Mouse (Mus musculus) hindbrain, embryonic 16.5 days (tissue): ENCODE data around the gene Brms1. TPM values are rescaled to one million over a fixed set of nuclear protein-coding genes. Genes with fewer than 3 reads are reported as not detected.
A peak's percentile ranks its signal among the peaks of the same experiment; 100 is the strongest.
"Not testable (repeated sequence)": the region's sequence is repeated elsewhere in the genome, so short reads cannot be mapped to it uniquely, and the experiment has no call there.

Experiments used
- ATAC-seq: fragments of 200-750 bp; cut with Nextera tagmentation; 2 replicates; pipeline ENCODE4 v1.8.0; 2017; ENCODE audit warnings: moderate TSS enrichment, moderate library complexity
- H3K27ac ChIP-seq: fragments of 300-500 bp; sonication (generic); 2 replicates; pipeline ENCODE4 v1.5.1; 2014; ENCODE audit warnings: low read depth, mild to moderate bottlenecking, control low read depth, low read length, moderate library complexity
- H3K27me3 ChIP-seq: fragments of 300-500 bp; sonication (generic); replicated peaks from 2 replicates; pipeline ENCODE4 v1.6.1; 2014; ENCODE audit warnings: low read length; ENCODE audit not compliant: control insufficient read depth, insufficient read depth
- H3K36me3 ChIP-seq: fragments of 300-500 bp; sonication (generic); 2 replicates; pipeline ENCODE4 v1.6.1; 2014; ENCODE audit warnings: mild to moderate bottlenecking, low read length, moderate library complexity, mixed read lengths; ENCODE audit not compliant: control insufficient read depth, insufficient read depth
- H3K4me1 ChIP-seq: fragments of 300-500 bp; sonication (generic); 2 replicates; pipeline ENCODE4 v1.6.1; 2014; ENCODE audit warnings: low read depth, low read length; ENCODE audit not compliant: control insufficient read depth, insufficient read depth
- H3K4me2 ChIP-seq: fragments of 300-500 bp; sonication (generic); 2 replicates; pipeline ENCODE4 v1.6.1; 2014; ENCODE audit warnings: mild to moderate bottlenecking, low read length, control low read depth, moderate library complexity
- H3K4me3 ChIP-seq: fragments of 300-500 bp; sonication (generic); 2 replicates; pipeline ENCODE4 v1.5.1; 2014; ENCODE audit warnings: mild to moderate bottlenecking, low read length, control low read depth, moderate library complexity
- H3K9ac ChIP-seq: fragments of 300-500 bp; sonication (generic); 2 replicates; pipeline ENCODE4 v1.6.1; 2014; ENCODE audit warnings: low read depth, mild to moderate bottlenecking, control low read depth, low read length, moderate library complexity
- H3K9me3 ChIP-seq: fragments of 300-500 bp; sonication (generic); 2 replicates; pipeline ENCODE4 v1.6.1; 2014; ENCODE audit warnings: mild to moderate bottlenecking, low read length, moderate library complexity; ENCODE audit not compliant: control insufficient read depth
- WGBS: fragments of 180-500 bp; shearing (Covaris S2); extraction: QIAGEN DNeasy Blood & Tissue Kit; methylation state at CpG from one replicate; pipeline ENCODE4 v1.1.7; 2014; 5-methylcytosine and 5-hydroxymethylcytosine counted together
- polyA plus RNA-seq: library from polyadenylated mRNA; unstranded; fragments of >200 nt; fragmentation: Nextera tagmentation; extraction: Ambion mirVana; gene quantifications from 2 replicates; pipeline ENCODE4 v1.2.1, GENCODE M21; 2015

Brms1 gene
- 25.6 and 26.6 TPM in 2 replicates for polyA plus RNA-seq

- H3K4me3 ChIP-seq: peak within 1 kb of the TSS; percentile 92
- H3K4me2 ChIP-seq: peak within 1 kb of the TSS; percentile 96
- H3K9ac ChIP-seq: peak within 1 kb of the TSS; percentile 83
- no peaks in the 10 kb centered on the region for H3K27me3 ChIP-seq
- ATAC-seq: peak; percentile 67
- peaks cover 27% of the 10 kb centered on the region for H3K4me1 ChIP-seq
- H3K9me3 ChIP-seq: no peaks in the 10 kb centered on the region
- peak within 1 kb of the TSS; percentile 67; the same call in 1 of the 2 replicates for H3K27ac ChIP-seq
- 7% methylated on average over 40 of the region's 40 CpGs for WGBS
- H3K36me3 ChIP-seq: peaks cover 5% of the 10 kb centered on the region; the same call in 1 of the 2 replicates
These were observed at the start of gene Brms1 for GRCm38 (mm10) chr19:5040862-5041523. Gene Brms1 (plus strand): TSS chr19:5041354.

- H3K4me1 ChIP-seq: peaks cover 40% of the 10 kb centered on the region
- H3K9ac ChIP-seq: no peak overlapping the region
- H3K9me3 ChIP-seq: no peaks in the 10 kb centered on the region
- H3K4me3 ChIP-seq: no peak overlapping the region
- peaks cover 9% of the 10 kb centered on the region for H3K27me3 ChIP-seq
- H3K36me3 ChIP-seq: no peaks in the 10 kb centered on the region
- 15% methylated on average over 8 of the region's 8 CpGs for WGBS
- no peak for ATAC-seq
- H3K4me2 ChIP-seq: 0 out of 2 replicates have a peak overlapping the region, but pooled peaks have one; percentile 29
- H3K27ac ChIP-seq: no peak overlapping the region
These were observed 48.8 kb upstream of the Brms1 start for GRCm38 (mm10) chr19:4992371-4992770.

DNA sequence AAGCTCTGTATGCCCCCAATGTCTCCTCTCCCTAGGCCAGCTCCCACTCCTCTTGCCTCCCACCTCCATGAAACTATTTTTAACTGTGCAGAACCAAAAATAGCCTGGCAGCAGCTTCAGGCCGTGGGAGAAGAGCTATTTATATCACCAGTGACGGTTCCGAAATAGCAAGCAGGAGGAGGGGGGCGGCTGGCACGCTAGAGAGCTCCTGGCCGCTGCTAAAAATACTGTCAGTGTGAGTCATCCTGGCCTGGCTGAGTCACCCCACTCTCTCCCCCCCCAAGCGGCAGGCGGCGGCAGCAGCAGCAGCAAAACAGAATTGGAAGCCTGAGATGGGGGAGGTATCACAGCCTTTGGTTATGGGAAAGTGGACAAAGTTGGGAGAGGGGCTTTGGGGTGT lies 48.2 kb upstream of the Brms1 start:
- H3K4me3 ChIP-seq: no peak overlapping the region
- no peak overlapping the region for H3K9ac ChIP-seq
- no peaks in the 10 kb centered on the region for H3K9me3 ChIP-seq
- ATAC-seq: no peak
- peaks cover 42% of the 10 kb centered on the region for H3K4me1 ChIP-seq
- WGBS: 4% methylated on average over 9 of the region's 9 CpGs
- peaks cover 8% of the 10 kb centered on the region; the same call in 1 of the 2 replicates for H3K27me3 ChIP-seq
- no peak overlapping the region for H3K27ac ChIP-seq
- H3K4me2 ChIP-seq: peak overlapping the region; percentile 29
- no peaks in the 10 kb centered on the region for H3K36me3 ChIP-seq

DNA sequence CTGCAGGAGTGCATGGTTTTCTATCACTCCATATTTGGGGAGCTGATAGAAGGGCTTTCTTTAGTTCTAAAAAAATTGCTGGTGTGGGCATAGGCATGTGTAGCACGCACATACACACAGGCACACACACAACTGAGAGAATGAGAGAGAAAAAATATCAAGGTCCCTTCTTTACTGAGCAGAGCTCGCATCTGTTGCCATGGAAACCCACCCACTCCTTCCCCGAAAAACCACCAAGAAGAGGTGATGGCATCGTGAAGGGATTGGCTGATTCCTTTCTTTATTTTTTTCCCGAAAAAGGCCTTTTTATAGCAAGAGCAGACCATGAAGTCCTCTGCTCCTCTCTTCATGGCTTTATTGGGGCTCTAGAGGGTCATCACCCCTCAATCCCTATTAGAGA lies 47.1 kb upstream of the Brms1 start:
- ATAC-seq: no peak
- Histone ChIP-seq H3K27ac (peak overlapping the region; percentile 26), H3K27me3 (peaks cover 8% of the 10 kb centered on the region; the same call in 1 of the 2 replicates), H3K4me2 (no peak overlapping the region), H3K36me3 (no peaks in the 10 kb centered on the region), H3K4me1 (peaks cover 42% of the 10 kb centered on the region), H3K9me3 (no peaks in the 10 kb centered on the region), H3K9ac (no peak overlapping the region), H3K4me3 (no peak overlapping the region)
- 41% methylated on average over 5 of the region's 5 CpGs for whole genome bisulfite sequencing

- peaks cover 37% of the 10 kb centered on the region for H3K4me1 ChIP-seq
These were observed 41.6 kb upstream of the Brms1 start for GRCm38 (mm10) chr19:4999445-5000140.

GRCm38 (mm10) chr19:5001666-5002406 lies 39.3 kb upstream of the Brms1 start:
- peak; percentile 98 for ATAC-seq
- H3K27ac ChIP-seq: peak overlapping the region; percentile 92
- H3K4me3 ChIP-seq: peak overlapping the region; percentile 41
- no peaks in the 10 kb centered on the region for H3K9me3 ChIP-seq
- peak overlapping the region; percentile 80 for H3K4me2 ChIP-seq
- WGBS: under 1% methylated on average over 39 of the region's 39 CpGs
- H3K4me1 ChIP-seq: peaks cover 33% of the 10 kb centered on the region
- no peaks in the 10 kb centered on the region for H3K27me3 ChIP-seq
- H3K36me3 ChIP-seq: no peaks in the 10 kb centered on the region
- peak overlapping the region; percentile 65 for H3K9ac ChIP-seq

More at GRCm38 (mm10) chr19:4999445-5000140, 41.6 kb upstream of the Brms1 start:
- Histone ChIP-seq H3K27ac (no peak overlapping the region), H3K27me3 (no peaks in the 10 kb centered on the region), H3K4me3 (no peak overlapping the region), H3K4me2 (peak overlapping the region; percentile 35; the same call in 1 of the 2 replicates), H3K9ac (peak overlapping the region; percentile 22; the same call in 1 of the 2 replicates), H3K9me3 (no peaks in the 10 kb centered on the region), H3K36me3 (no peaks in the 10 kb centered on the region)
- no peak for ATAC-seq
- WGBS: 75% methylated on average over 6 of the region's 6 CpGs

DNA sequence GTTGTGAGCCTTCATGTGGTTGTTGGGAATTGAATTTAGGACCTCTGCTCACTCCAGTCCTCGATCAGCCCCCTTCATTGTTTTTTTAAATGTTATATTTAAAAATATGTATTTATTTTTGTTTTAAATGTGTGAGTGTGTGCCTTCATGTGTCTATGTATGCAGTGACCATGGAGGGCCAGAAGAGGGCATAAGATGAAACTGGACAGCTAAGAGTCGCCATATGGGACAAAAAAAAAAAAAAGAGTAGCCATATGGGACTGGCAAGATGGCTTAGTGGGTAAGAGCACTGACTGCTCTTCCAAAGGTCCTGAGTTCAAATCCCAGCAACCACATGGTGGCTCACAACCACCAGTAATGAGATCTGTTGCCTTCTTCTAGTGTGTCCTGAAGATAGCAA lies 37.5 kb upstream of the Brms1 start:
- H3K4me3 ChIP-seq, H3K4me2 ChIP-seq, H3K36me3 ChIP-seq, ATAC-seq, H3K9me3 ChIP-seq, H3K9ac ChIP-seq, H3K27me3 ChIP-seq, H3K27ac ChIP-seq: not testable (repeated sequence)
- peaks cover 26% of the 10 kb centered on the region for H3K4me1 ChIP-seq
- 50% methylated on average over 2 of the region's 2 CpGs for WGBS

DNA sequence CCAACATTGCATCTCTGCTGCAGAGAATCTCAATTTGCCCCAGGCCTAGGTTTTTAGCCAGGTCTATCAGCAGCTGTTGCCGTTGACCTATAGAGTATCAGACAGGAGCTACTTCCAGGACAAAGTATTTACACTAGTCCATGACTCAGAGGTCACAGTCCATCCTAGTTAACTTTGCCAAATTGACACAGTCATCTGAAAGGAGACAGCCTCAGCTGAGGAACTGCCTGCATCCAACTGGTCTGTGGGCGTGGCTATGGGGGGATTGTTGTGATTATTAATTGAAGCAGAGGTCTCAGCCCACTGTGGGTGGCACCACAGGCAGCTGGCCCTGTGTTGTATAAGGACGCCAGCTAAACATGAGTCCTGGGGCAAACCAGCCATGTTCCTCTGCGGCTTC lies 36.2 kb upstream of the Brms1 start:
- Histone ChIP-seq H3K4me2 (no peak overlapping the region), H3K36me3 (no peaks in the 10 kb centered on the region)
- 68% methylated on average over 4 of the region's 4 CpGs for WGBS

DNA sequence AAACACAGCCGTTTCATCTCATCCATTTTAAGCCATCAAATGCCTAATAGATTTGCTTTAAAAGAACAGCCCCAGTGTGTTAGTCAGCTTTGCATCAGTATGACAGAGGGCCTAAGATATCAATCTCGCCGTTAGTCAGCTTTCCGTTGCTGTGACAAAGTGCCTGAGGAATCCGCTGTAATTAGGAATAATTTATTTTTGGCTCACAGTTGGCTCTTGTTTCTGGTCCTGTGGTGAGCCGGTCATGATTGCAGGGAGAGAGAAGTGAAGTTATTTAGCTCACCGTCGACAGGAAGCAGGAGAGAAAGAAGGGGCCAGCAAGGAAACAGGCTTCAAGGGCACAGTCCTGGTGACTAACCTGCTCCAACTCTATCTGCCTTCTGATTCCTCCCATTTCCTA lies 28.0 kb upstream of the Brms1 start:
- no peaks in the 10 kb centered on the region for H3K9me3 ChIP-seq
- no peaks in the 10 kb centered on the region for H3K36me3 ChIP-seq
- no peak overlapping the region for H3K4me2 ChIP-seq
- no peak overlapping the region for H3K9ac ChIP-seq
- 66% methylated on average over 7 of the region's 8 CpGs for WGBS
- no peaks in the 10 kb centered on the region for H3K27me3 ChIP-seq
- no peak overlapping the region for H3K4me3 ChIP-seq
- no peak overlapping the region for H3K27ac ChIP-seq
- no peaks in the 10 kb centered on the region for H3K4me1 ChIP-seq
- no peak for ATAC-seq

More for the DNA sequence above, 36.2 kb upstream of the Brms1 start:
- Histone ChIP-seq H3K27ac (no peak overlapping the region), H3K27me3 (no peaks in the 10 kb centered on the region), H3K4me1 (peaks cover 14% of the 10 kb centered on the region), H3K9me3 (no peaks in the 10 kb centered on the region), H3K4me3 (no peak overlapping the region), H3K9ac (no peak overlapping the region)
- ATAC-seq: no peak
